Mouse (Mus musculus): ENCODE measurements around the gene Kcnt2. TPM values are rescaled to one million over a fixed set of nuclear protein-coding genes. Genes with fewer than 3 reads are reported as not detected.

The Kcnt2 gene
- total RNA-seq, 1 experiment from 2014 or later, result not detected

Other genes starting within 250 kb of the Kcnt2 start
- gene Cfh, start 62.4 kb upstream of the Kcnt2 start, total RNA-seq (2017), result 0.19 TPM in 1 of 2 replicates, not detected in the other